Mouse (Mus musculus): Measurements from ENCODE around the gene Gse1.

DNA sequence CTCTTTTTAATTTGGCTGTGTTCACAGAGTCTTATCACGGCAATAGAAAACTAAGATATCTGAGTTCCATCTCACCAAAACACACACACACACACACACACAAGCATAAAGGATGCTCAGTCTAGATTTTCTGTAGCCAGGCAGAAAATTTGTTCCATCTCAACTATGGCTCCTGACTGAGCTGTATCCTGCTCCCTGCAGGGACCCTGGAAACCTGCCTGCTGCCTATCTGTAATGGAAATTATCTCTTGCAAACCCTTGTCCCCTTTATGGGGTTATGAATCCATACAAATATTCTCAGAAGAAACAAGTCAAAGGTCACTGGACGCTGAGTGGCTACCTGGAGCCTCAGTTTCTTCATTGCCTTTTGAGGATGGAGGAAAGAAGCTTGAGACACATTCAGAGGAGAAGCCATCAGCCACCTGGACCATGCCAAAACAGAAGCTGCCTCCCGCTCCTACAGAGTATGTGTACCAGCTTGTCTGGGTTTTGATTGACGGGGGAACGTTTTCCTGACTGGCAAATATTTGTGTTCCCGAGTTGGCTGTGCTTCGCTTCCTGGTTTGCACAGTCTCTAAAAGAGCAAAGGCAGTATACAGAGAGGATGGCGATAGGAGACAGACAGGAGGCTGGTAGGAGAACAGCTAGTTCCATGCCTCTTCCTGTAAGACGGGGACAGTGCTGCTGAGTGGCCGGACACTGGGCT is 363.5 kb downstream of the Gse1 start:
- no peak for TF ChIP-seq EP300 (IDR thresholded peaks at IDR 0.05; ENCODE audit: insufficient read depth, low read depth, low read length)
- no peak for TF ChIP-seq CTCF (IDR thresholded peaks at IDR 0.05)

Data from heart, adult 2 months (tissue).